Mouse (Mus musculus) ovary, adult 10 weeks (tissue): ENCODE measurements around the gene Pkd1l1. TPM values are rescaled to one million over a fixed set of nuclear protein-coding genes. Genes with fewer than 3 reads are reported as not detected.

Experiments
- polyA plus RNA-seq: library from polyadenylated mRNA; stranded (reverse); fragments of 350-450 nt; fragmentation: Illumina TruSeq; extraction: RNeasy Lipid Tissue Mini Kit (QIAGEN cat#74804); gene quantifications from one replicate; pipeline ENCODE4 v1.2.3, GENCODE M21; 2014

Pkd1l1 gene
- not detected for polyA plus RNA-seq

DNA sequence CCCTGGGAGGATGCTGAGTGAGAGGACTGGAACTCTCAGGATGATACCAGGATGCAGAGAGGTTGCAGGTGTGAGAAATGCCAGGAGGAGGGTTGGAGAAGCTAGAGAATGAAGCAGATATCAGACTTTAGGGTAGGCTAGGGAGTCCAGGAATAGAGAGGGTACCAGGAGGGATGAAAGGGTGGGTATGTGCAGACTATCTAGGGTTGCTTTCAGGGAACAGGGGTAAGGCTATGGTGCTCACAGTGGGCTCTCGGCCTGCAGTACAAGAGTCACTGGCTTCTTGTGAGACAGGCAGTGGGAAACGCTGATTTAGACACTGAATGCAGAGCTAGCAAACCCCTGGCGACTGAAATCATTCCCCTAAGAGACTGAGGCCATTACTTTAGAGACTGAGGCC lies at the start of gene Pkd1l1:
Gene Pkd1l1 (minus strand): TSS at position 101 of the 400 bp plus-strand sequence.

GRCm38 (mm10) chr11:9010853-9011339 lies 37.8 kb upstream of the Pkd1l1 start, which contains the start of gene Hus1:
Hus1 (minus strand) TSS chr11:9011191.

Other genes starting within 250 kb of the Pkd1l1 start
- gene Hus1, start 37.9 kb upstream of the Pkd1l1 start, polyA plus RNA-seq = 23.0 TPM
- gene Gm11992, start 75.3 kb upstream of the Pkd1l1 start, polyA plus RNA-seq = 2.2 TPM
- not detected for gene Sun3, start 75.7 kb upstream of the Pkd1l1 start, polyA plus RNA-seq
- gene Upp1, start 144.8 kb upstream of the Pkd1l1 start, polyA plus RNA-seq = 6.6 TPM
- 0.48 TPM for gene Abca13, start 218.7 kb upstream of the Pkd1l1 start, polyA plus RNA-seq